9 mouse cellular contexts compared by ENCODE assay signal in genomic region chr13:94941230-94941629, GRCm38 (mm10). TPM values are rescaled to one million over a fixed set of nuclear protein-coding genes. Genes with fewer than 3 reads are reported as not detected.
A peak's percentile ranks its signal among the peaks of the same experiment; 100 is the strongest.
DNase-seq lines count a peak whose midpoint lies in the region; TF ChIP-seq lines count a peak whose summit lies in the region.
"Had no signal": no experiment of that assay in that cellular context is flagged by ENCODE, and none has a peak within 500 bp of the region (broad histone marks: within the 10 kb centered on the region; RNA-seq: fewer than 3 reads in every experiment).

No protein-coding gene starts in this region.

- no peak for TF ChIP-seq EP300 in heart, adult 2 months (IDR thresholded peaks at IDR 0.05; ENCODE audit: insufficient read depth, low read depth, low read length)

- H3K36me3 ChIP-seq in heart, adult 2 months (ENCODE audit: control insufficient read depth, insufficient read depth, low read length) = no peaks in the 10 kb centered on the region
- H3K36me3 ChIP-seq: midbrain, embryonic 12.5 days had no signal

- no peaks in the 10 kb centered on the region for H3K4me1 ChIP-seq in heart, adult 2 months (ENCODE audit: control insufficient read depth, insufficient read depth, low read length)
- H3K4me1 ChIP-seq: midbrain, embryonic 12.5 days had no signal

- DNase-seq in heart, adult 2 months = peak; percentile 20 to 53
- no peak for DNase-seq in heart, adult 11 months
- peak; percentile 81 for DNase-seq in MN1 (ENCODE audit: low spot score)
- DNase-seq in cerebellum, postnatal 14 days = peak; percentile 73 to 81
- DNase-seq in gastrocnemius, adult 18-20 months (ENCODE audit: low spot score) = peak; percentile 49
- peak; percentile 26 to 61 for DNase-seq in layer of hippocampus, adult 8-10 months (ENCODE audit: low spot score in 2 of 2)
- DNase-seq in lung, postnatal 25 days (ENCODE audit: low spot score) = peak; percentile 49
- DNase-seq in skeletal muscle tissue, adult 2 months (ENCODE audit: low read depth, low spot score) = peak; percentile 27

- H3K79me2 ChIP-seq in heart, adult 2 months (replicated peaks; ENCODE audit: control insufficient read depth, insufficient read depth, low read length) = no peaks in the 10 kb centered on the region

- H3K27me3 ChIP-seq in heart, adult 2 months (ENCODE audit: control insufficient read depth, insufficient read depth, low read length) = no peaks in the 10 kb centered on the region

- intact Hi-C loops in heart, adult 2 months (cut with DNase I) = loop anchor here (1.0 to 5.0 kb wide), 2 partner anchors 379 to 490 kb away; no protein-coding TSS in a partner anchor

- no peak for TF ChIP-seq POLR2A in heart, adult 2 months (IDR thresholded peaks at IDR 0.05; ENCODE audit: insufficient read depth, low read depth, low read length)

- 14% methylated on average over 4 of the region's 4 CpGs for WGBS in heart, adult 2 months

- TF ChIP-seq CTCF in heart, adult 2 months (IDR thresholded peaks at IDR 0.05) = peak; percentile 84

- H3K27ac ChIP-seq in heart, adult 2 months = no peak overlapping the region
- H3K27ac ChIP-seq: midbrain, embryonic 12.5 days had no signal

- no peak overlapping the region for H3K9ac ChIP-seq in heart, adult 2 months (ENCODE audit: low read depth, low read length)
- H3K9ac ChIP-seq: midbrain, embryonic 12.5 days had no signal

- no peak overlapping the region for H3K4me3 ChIP-seq in heart, adult 2 months
- H3K4me3 ChIP-seq: midbrain, embryonic 12.5 days had no signal

RNA-seq across cellular contexts. Expression of gene Wdr41, which starts 34.9 kb away (rescaled TPM):
- total RNA-seq in heart, adult 2 months (2021) = 10 to 100 TPM; 16.7 to 18.3 TPM
- 12.4 and 21.9 TPM in 2 replicates for polyA plus RNA-seq in heart, adult 2 months (2012; rRNA removed)
- 10 to 100 TPM; 15.8 to 16.0 TPM for total RNA-seq in gastrocnemius, adult 18-20 months (2021)
- 10 to 100 TPM; 22.0 to 23.2 (median 22.8) TPM for total RNA-seq in layer of hippocampus, adult 8-10 months (2022)
